Mouse (Mus musculus): ENCODE results near the gene Etfbkmt.

DNA sequence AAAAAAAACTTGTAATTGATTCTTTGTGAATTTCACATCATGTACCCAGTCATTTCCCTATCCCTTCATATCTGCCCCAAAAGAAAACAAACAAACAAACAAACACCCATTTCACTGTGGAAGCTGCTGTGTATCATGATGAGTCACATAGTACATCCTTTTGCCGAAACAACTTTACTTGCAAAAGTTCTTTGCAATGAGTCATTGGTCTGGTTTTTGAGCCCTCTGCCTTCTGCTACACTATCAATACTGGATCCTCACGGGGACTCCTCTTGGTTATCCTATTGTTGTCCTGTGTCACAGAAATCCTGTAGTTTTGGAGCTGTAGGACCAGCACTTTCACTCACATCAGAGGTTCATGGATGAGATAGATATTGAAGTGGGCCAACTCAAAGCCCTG is 30.7 kb upstream of the Etfbkmt start:
- no peak for TF ChIP-seq POLR2A (IDR thresholded peaks at IDR 0.05; ENCODE audit: borderline replicate concordance, extremely low read depth, low read depth, low read length)
- TF ChIP-seq CTCF (IDR thresholded peaks at IDR 0.05; ENCODE audit: insufficient read depth, low read length) = no peak

Data from lung, adult 2 months (tissue).